Mouse (Mus musculus): ENCODE data around the gene Tmc2. TPM values are rescaled to one million over a fixed set of nuclear protein-coding genes. Genes with fewer than 3 reads are reported as not detected.

The Tmc2 gene
- polyA plus RNA-seq (2012; fragmentation: generic; extraction: Trizol): not detected

DNA sequence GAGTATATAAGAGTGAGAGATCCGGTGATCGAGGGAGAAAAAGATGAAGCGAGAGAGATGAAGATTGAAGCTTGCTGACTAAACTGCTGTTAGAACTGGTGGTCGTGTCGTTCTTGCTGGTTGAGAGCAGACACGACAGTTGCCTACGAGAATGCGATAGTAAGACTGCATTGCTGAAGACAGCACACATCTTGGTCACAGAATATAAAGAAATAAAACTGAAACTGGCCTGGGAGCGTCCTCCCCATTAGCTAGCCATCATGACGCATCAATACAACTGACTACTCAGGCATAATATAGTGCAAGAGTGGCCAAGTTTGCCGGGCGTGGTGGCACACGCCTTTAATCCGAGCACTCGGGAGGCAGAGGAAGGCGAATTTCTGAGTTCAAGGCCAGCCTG, at the start of gene Tmc2:
Gene Tmc2 (plus strand): TSS at position 301 of the 400 bp plus-strand sequence.

DNA sequence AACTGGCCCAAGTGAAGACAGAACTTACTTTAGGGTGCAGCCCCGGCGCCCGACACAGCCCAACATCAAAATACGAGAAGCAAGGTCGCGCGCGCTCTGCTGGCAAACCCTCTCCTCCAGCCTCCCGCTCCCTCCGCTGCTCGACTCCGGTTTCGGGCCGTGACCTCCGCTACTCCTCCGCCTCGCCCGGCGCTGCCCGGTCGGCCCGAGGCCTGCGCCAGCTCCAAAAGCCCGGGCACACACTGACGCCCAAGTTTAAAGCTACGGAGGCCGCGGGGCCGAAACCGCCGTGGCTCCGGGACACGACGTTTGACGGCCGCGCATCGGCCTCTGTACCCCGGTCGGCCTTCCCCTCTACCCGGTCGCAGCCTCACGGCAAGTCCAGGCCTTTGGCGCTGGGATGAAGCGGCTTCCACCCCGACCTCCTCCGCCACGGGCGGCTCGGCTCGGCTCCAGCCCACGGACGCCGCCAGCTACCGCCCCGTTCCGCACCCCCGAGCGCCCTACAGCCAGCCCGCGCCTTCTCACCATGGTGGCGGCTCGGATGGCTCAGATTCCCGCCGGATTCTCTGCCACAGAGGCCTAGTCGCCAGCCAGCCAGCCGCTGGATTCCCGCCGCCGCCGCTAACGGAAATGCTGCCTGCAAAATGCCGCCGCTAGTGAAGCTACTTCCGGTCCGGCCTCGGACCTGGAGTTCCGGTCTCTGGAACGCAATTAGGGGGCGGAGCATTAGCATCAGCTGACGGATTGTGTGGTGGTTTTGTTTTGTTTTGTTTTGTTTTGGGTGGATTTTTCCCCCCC, 16.1 kb upstream of the Tmc2 start, which contains the start of gene Snrpb:
Gene Snrpb (minus strand): TSS at position 698 of the 801 bp plus-strand sequence.

DNA sequence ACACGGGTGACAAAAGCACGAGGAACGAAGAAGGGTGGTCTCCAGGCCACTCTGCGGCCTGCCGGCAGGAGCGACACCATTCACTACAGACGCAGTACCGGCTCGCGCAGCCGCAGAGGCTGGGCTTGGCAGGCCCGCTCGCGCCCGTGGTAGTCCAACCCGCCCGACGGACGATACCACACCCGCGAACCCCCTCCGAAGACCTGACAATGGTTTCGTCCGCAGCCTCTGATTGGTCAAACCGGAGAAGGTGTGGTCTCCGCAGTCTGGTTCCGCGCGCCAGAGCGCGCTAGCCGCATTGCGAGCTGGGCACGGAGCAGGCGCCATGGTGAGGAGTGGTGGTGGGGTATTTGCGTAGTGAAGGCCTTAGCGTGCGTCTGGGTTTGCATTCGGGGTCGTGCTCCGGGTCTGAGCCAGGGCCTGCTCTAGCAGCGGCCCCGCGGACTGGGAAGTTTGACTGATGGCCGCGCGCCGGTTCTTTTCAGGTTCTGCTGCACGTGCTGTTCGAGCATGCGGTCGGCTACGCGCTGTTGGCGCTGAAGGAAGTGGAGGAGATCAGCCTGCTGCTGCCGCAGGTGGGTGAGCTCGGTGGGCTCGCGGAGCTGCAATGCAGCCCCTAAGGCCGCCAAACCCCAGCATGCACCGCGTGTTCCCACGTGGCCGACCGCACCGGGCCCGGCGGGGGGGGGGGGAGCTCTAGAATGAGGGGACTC, 79.3 kb downstream of the Tmc2 start, which contains the start of gene Nop56:
Gene Nop56 (plus strand): TSS at position 282 of the 713 bp plus-strand sequence.

DNA sequence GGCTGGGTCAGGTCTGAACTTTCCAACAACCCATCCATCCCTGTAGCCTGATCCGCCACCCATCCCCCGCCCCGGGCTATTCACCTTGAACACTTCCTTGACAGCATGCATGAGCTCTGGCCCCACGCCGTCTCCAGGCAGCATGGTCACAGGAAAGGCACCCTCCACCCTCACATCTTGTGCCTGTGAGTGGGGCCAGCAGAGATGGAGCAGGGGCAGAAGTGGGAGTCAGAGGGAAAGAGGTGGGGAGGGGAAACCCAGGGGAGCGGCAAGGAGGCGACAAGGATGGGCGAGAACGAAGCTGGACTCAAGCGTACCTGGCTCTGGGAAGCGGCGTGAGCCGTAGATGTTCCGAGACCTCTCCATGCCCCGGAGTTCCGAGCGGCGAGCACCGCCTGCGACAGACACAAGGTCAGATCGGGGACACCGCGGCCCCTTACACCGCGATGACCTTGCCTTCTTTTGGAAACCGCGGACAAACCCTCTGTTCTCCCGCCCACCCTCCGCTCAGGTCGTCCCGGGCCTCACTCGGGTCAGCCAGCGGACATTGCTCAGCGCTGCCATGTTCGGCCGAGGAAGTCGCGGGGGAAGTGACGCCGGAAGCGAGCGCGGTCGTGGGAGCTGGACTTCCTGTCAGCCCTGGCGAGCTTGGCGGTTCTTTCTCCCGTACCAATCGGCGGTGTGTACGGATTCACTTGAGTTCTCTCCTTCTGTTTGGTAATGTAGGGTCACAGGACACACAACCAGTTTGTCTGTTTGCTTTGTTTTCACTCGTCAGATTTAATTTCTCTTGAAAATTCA, 89.1 kb downstream of the Tmc2 start, which contains the start of gene Idh3b:
Gene Idh3b (minus strand): TSS at position 694 of the 801 bp plus-strand sequence.

DNA sequence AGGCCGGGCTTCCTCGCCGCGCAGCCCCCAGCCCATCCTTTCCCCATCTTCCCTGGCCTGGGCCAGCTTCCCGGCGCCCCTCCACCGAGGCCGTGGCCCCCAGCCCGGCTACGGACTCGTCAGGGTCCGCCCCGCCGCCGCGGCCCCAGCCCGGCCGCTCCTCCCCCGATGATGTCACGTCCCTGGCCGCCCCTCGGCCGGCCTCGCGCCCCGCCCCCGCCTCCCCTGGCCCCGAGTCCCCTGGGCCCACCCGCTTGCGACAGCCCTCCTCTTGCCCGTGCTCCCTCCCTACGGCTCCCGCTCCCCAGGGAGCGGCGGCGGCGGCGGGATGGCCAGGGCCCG, 99.9 kb downstream of the Tmc2 start, which contains the start of gene Ebf4:
Gene Ebf4 (plus strand): TSS at position 234 of the 342 bp plus-strand sequence.

Other genes starting within 250 kb of the Tmc2 start
- gene Tgm3, start 182.8 kb upstream of the Tmc2 start, polyA plus RNA-seq (2012; fragmentation: generic; extraction: Trizol): under 1 TPM in 1 of 2 experiments, not detected in 1; 0.04 TPM
- gene Tgm6, start 82.8 kb upstream of the Tmc2 start, polyA plus RNA-seq (2012; fragmentation: generic; extraction: Trizol): not detected
- gene Snrpb, start 15.8 kb upstream of the Tmc2 start, polyA plus RNA-seq (2012; fragmentation: generic; extraction: Trizol): 100 to 1,000 TPM; 322 to 458 TPM
- 100 to 1,000 TPM in 1 of 2 experiments, 10 to 100 TPM in 1; 50.8 to 140 TPM for gene Nop56, start 79.2 kb downstream of the Tmc2 start, polyA plus RNA-seq (2012; fragmentation: generic; extraction: Trizol)
- gene Idh3b, start 89.4 kb downstream of the Tmc2 start, polyA plus RNA-seq (2012; fragmentation: generic; extraction: Trizol): 100 to 1,000 TPM in 1 of 2 experiments, 10 to 100 TPM in 1; 68.4 to 143 TPM
- under 1 TPM in 1 of 2 experiments, not detected in 1; 0.01 TPM for gene Ebf4, start 100.0 kb downstream of the Tmc2 start, polyA plus RNA-seq (2012; fragmentation: generic; extraction: Trizol)
- gene Cpxm1, start 202.4 kb downstream of the Tmc2 start, polyA plus RNA-seq (2012; fragmentation: generic; extraction: Trizol): 1 to 10 TPM in 1 of 2 experiments, under 1 TPM in 1; 0.21 to 1.1 TPM
- gene Gm28372, start 210.0 kb downstream of the Tmc2 start, polyA plus RNA-seq (2012; fragmentation: generic; extraction: Trizol): under 1 TPM in 1 of 2 experiments, not detected in 1; 0.05 TPM
- gene 1700020A23Rik, start 210.1 kb downstream of the Tmc2 start, polyA plus RNA-seq (2012; fragmentation: generic; extraction: Trizol): not detected
- gene Tmem239, start 211.3 kb downstream of the Tmc2 start, polyA plus RNA-seq (2012; fragmentation: generic; extraction: Trizol): not detected
- gene Vps16, start 229.1 kb downstream of the Tmc2 start, polyA plus RNA-seq (2012; fragmentation: generic; extraction: Trizol): 10 to 100 TPM; 49.5 to 49.6 TPM
- 10 to 100 TPM; 12.0 to 20.6 TPM for gene Pced1a, start 229.5 kb downstream of the Tmc2 start, polyA plus RNA-seq (2012; fragmentation: generic; extraction: Trizol)